Mouse (Mus musculus) kidney, postnatal 10 days (tissue): ENCODE results near the gene Disp2.
A peak's percentile ranks its signal among the peaks of the same experiment; 100 is the strongest.

ENCODE experiments used
- DNase-seq: peaks from one replicate; pipeline ENCODE4 v3.0.0; 2021; ENCODE audit warnings: mixed read lengths

Gene Disp2

GRCm38 (mm10) chr2:118779504-118780480, at the start of gene Disp2:
Disp2 (plus strand) TSS chr2:118779719.
- peak; percentile 97 for DNase-seq

GRCm38 (mm10) chr2:118729816-118730621, 49.5 kb upstream of the Disp2 start:
- no peak for DNase-seq

DNA sequence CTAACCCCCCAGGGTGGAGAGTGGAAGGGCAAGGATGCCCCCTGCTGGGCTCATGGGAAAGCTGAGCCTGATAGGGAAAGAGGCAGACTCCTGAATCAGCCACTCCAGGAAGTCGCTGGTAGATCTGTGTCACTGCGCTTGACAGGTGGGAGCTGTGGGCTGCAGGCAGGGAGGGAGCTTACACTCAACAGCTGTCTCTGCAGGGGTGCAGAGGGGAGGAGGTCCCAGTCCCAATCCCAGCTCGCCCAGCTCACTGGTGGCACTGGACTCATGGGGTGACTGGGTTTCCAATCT, 49.0 kb upstream of the Disp2 start:
- DNase-seq = peak; percentile 92

DNA sequence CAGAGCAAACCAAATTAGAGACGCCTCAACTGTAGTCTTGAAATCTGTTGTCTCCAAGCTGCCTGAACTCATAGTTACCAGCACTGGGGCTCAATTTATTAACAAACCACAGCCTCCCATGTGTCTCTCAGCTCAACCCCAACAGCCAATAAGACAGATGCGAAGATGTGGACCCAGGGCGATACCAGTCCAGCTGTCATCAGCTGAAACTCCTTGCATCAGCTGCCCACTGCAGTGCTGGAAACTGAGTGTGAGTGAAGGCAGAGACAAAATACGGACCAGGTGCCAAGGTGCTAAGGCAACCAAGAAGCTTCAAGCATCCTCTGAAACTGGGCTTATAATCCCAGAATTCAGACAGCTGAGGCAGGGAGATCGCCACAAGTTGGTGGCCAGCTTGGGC, 47.5 kb upstream of the Disp2 start:
- no peak for DNase-seq

- no peak for DNase-seq
Measured at GRCm38 (mm10) chr2:118733341-118733740, 46.2 kb upstream of the Disp2 start.

DNA sequence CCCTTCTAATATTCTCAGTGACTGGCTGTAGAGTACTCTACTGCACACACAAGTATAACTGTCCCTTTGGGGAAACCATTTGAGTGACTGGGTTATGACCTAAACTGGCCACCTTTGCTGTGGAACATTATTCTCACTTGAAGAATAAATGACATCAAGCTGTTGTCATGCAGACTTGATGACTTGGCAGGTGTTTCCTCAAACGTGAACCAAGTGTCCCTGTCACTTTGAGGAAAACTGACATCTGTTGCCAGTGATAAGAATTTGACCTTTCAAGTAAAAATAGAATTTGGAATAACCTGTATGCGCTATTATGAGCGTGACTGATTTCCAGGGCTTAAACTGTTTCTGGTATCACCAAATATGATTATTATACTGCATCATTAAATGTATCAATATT, 39.2 kb upstream of the Disp2 start:
- DNase-seq = no peak

DNA sequence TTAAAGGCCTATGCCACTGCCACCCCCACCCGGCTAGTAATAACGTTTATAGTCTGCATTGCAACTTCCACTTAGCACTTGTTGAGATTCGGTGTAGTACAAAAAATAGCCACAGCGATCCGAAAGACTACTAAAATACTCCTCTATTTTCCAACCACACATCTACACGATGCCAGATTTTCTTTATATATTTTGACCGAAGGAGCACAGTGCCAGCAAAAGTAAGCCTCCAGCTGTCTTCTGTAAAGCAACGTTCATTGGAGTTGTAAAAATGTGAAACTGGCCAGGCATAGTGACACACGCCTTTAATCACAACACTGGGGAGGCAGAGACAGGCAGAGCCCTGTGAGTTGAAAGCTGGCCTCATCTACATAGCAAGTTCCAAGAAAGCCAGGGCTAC, 38.3 kb upstream of the Disp2 start:
- DNase-seq = no peak

DNA sequence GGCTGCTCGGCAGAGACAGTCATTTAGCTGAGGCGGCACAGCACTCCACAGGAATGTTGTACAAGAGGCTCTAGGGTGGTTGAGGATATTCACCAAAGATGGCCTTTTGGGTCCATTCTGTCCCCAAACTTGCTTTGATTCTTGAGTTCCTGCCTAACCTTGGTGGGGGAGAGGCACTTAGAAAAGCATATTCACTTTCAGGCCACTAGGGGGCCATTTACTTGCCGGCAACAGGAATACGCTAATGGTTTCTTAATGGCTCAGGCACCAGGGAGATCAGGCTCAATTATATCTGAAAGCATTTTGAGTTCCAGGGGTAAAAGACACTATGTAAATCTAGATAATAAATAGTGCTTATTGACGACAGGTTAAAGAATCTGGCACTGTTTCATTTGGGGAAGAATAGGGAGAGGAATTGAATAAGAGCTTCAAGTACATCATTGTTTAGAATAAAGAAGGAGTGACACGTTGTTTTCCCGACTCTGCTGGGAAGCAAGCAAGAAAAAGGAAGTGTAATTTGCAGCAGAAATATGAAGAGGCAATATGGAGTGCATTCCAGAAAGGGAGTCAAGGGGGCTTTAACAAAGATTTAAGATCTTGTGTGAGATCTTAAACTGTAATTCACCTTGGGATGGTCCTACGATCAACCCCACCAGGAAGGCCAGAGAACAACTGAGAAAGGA, 36.1 kb upstream of the Disp2 start:
- DNase-seq = peak; percentile 50

- DNase-seq = no peak
Measured at GRCm38 (mm10) chr2:118744621-118745020, 34.9 kb upstream of the Disp2 start.

DNA sequence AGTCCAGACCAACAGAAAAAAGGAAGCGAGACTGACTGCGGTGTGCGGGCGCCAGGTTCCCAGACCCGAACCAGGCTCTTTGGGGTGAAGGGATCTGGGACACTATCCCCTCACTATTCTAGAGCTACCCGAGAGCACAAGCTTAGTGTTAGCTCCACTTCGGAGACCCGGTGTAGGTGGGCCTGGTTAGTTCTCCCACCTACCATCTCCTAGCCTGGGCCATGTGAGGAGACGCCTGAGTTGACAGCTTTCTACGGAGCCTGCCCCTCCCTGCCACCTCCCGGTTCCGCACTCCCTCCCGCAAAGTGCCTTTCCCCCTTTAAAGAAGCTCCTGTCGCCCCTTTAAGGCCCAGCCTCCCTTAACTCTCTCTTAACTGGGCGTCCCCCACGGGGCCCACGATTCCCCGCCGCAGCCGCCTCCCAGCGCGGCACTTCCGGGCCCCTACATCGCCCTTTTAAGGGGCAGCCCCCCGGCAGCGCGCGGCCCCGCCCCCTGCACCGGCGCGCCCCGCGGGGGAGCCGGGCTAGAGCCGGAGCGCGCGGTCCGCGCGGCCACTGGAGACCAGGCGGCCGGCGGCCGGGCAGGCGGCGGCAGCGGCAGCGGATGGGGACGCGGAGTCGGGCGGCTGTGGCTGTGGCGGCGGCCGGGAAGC, 34.2 kb upstream of the Disp2 start, which contains the start of gene Inafm2:
Gene Inafm2, plus strand, starts transcription at position 527 of the 653 bp plus-strand sequence.
- peak; percentile 94 for DNase-seq

DNA sequence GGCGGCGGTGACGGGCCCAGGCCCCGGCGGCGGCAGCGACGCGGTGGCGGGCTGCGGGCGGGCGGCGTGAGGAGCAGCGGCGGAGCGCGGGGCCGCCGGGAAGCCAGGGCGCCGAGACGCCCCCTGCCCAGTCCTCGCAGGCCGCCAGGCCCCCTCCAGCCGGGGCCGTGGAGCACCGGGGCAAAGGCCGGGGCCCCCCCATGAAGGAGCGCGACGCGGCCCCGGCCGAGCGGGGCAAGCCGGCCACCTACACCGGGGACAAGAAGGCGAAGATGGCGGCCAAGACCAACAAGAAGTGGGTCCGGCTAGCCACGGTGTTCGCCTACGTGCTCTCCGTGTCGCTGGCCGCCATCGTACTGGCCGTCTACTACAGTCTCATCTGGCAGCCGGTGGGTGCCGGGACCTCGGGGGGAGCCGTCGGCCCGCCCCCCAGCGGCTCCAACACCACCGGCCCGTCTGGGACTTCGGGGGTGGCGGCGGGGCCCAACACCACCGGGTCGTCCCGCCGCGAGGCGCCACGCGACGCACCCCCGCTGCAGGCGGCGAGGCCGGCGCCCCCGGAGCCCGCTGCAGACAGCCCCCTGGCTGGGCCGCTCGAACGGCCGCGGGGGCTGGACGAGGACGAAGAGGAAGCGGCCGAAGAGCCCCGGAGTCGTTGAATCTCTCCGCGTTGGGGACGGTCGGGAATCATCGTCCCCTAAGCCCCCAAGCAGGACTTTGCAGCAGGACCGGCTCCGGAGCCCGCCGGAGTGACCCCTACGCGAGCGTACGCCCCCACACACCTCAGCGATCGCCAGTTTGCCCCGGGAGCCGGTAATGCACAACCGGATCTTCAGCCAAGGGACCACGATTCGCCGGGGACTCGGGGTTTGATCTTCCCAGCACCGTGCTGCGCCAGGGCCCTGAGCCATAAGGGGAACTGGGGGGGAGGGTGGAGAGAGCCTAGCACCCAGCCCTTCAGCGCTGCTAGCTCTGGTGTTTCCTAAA, 33.3 kb upstream of the Disp2 start:
- DNase-seq = peak; percentile 62

DNA sequence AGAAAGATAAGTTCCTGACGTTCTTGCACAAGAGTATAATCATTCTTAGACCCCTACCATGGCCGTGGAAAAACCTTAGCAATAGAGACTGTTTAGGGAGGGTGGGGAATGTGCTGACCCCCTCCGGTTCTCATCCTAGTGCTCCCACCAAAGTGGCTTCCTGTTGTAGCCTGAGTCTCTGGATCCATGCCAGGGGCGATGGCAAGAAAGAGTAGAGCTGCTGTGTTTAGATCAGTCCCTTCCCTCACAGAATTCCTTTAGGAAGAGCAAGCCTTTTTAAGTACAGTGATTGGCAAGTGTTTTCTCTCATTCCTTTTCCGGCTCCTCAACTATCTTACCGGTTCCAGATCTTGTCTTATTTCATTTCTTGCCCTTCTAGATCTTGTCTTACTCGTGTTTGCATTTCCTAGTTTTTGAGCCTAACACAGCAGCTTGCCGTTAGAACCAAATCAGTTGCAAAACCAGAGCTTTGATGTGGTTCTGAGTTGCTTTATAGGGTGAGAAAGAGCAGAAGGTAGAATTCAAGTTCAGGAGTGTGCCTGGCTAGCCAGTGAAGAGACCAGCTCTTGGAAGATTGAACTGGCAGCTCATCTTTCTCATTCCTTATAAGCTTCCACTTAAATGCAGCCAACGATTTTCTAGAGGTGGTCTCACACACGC, 32.1 kb upstream of the Disp2 start:
- peak; percentile 73 for DNase-seq

DNA sequence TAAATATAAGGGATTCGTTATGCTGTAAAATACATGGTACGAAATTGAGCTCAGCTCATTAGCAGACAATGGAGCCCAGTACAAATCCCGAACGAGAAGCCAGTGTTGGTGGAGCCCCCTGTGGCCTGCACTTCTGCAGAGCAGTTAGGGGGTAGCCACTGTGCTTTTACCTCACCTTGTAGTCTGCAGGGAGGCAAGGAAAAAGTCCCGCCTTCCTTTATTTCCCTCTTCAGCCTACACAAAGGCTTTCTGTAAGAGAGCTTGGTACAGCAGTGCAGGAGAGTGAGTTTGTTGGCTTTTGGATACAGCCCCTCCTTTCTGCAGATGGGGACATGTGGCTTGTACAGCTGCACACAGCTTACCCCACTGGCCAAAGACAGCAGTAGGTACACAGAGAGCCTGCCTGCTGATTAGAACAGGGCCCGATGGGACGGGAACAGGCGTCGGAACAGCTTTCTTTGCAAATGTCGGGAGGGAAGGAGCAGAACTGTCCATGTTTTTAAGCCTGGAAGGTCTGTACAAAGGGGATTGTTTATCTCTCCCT, 30.1 kb upstream of the Disp2 start:
- no peak for DNase-seq

DNA sequence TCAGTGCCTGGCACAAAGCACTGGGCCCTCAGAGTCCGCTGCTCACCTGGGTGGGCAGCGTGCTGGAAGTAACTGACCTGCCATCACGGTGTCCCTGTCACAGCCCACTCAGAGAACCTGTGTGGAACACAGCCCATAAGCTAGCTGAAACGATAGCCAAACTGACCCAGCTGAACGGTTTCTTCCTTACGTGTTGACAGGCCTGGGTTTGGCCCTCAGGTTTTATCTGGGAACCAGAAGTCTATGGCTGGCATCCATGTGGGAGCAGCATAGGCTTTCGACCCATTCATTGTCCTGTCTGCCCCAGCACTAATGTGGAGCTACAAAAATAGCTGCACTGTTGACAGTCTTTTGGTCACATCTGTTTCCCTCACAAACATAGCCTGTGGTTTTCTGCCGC, 29.0 kb upstream of the Disp2 start:
- DNase-seq = no peak

GRCm38 (mm10) chr2:118751896-118752791, 27.4 kb upstream of the Disp2 start:
- DNase-seq = no peak

- no peak for DNase-seq
Measured at GRCm38 (mm10) chr2:118752792-118753108, 26.8 kb upstream of the Disp2 start.

GRCm38 (mm10) chr2:118754143-118754542, 25.4 kb upstream of the Disp2 start:
- DNase-seq = no peak

GRCm38 (mm10) chr2:118755407-118755806, 24.1 kb upstream of the Disp2 start:
- no peak for DNase-seq

GRCm38 (mm10) chr2:118756103-118756502, 23.4 kb upstream of the Disp2 start:
- DNase-seq = no peak

DNA sequence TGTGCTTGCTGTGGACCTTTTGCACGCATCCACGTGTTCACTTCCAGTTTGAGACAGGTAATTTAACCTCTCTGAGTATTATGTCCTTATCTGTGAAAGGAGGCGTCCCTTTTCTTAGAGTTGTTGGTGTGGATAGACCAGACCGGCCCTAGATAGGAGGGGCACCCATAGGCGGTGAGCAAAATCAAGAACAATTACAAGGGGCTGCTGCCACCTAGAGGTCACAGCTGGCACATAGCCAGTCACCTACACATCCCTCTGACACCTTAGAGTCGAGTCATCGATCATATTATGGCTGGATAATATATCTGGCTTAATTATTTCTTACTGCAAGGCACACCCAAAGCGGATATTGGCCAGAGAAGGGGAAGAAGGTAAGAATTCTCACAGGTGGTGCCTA, 19.7 kb upstream of the Disp2 start:
- DNase-seq = peak; percentile 77
